Mouse (Mus musculus): ENCODE results near the gene Styx.
"Not testable (repeated sequence)": the region's sequence is repeated elsewhere in the genome, so short reads cannot be mapped to it uniquely, and the experiment has no call there.

The Styx gene

GRCm38 (mm10) chr14:45462875-45463475 is 112.1 kb downstream of the Styx start:
- in situ Hi-C loops (cut with MboI; ENCODE audit: unreplicated experiment in 2 of 2): no loop called here

DNA sequence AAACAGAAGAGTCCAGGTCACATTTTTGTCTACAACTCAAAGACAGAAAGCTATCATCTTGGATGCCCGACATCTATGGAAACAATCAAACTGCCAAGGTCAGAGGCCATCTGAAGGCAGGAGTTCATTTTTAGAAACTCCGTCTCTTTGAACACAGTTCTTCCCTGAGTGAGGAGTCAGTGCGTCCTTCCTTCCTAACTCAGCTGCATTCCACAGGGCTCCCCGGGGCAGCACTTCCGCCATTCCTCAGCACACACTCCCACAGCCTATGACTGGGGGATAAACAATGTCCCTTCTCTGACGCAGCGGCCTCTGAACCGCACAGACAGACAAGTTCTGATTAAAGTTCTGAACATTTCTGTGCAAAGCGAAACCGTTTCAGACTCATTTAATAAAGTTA is 112.7 kb downstream of the Styx start:
- in situ Hi-C loops (cut with MboI; ENCODE audit: unreplicated experiment in 2 of 2): no loop called here

- in situ Hi-C loops (cut with MboI; ENCODE audit: unreplicated experiment in 2 of 2): no loop called here
These were observed 113.4 kb downstream of the Styx start for GRCm38 (mm10) chr14:45464036-45465035.

DNA sequence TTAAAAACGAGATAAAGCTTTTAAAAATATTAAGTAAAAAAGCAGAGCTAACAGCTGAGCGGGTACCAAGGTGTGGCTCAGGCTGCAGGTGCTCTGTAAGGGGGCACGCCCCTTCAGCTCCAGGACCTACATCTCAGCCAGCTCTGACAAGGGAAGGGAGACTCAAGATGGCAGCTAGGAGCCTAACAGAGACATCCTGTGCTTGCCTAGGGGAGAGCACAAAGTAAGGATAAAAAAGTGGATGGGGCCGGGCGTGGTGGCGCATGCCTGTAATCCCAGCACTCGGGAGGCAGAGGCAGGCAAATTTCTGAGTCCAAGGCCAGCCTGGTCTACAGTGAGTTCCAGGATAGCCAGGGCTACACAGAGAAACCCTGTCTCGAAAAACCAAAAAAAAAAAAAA is 115.5 kb downstream of the Styx start:
- in situ Hi-C loops (cut with MboI; ENCODE audit: unreplicated experiment in 2 of 2): not testable (repeated sequence)

- in situ Hi-C loops (cut with MboI; ENCODE audit: unreplicated experiment in 2 of 2): no loop called here
These were observed 118.6 kb downstream of the Styx start for GRCm38 (mm10) chr14:45469446-45469845.
